Mouse (Mus musculus) intestine, embryonic 16.5 days (tissue): ENCODE data around the gene Astn1. TPM values are rescaled to one million over a fixed set of nuclear protein-coding genes. Genes with fewer than 3 reads are reported as not detected.

Source experiments
- ATAC-seq: fragments of 200-750 bp; cut with Nextera tagmentation; 2 replicates; pipeline ENCODE4 v1.8.0; 2017; ENCODE audit warnings: moderate TSS enrichment, moderate library complexity
- H3K27ac ChIP-seq: fragments of 300-500 bp; sonication (generic); 2 replicates; pipeline ENCODE4 v1.5.1; 2014; ENCODE audit warnings: mild to moderate bottlenecking, low read length
- H3K27me3 ChIP-seq: fragments of 300-500 bp; sonication (generic); replicated peaks from 2 replicates; pipeline ENCODE4 v1.6.1; 2014; ENCODE audit warnings: low read length, control low read depth, mixed read lengths; ENCODE audit not compliant: control insufficient read depth, insufficient read depth
- H3K36me3 ChIP-seq: fragments of 300-500 bp; sonication (generic); 2 replicates; pipeline ENCODE4 v1.6.1; 2014; ENCODE audit warnings: low read length, control low read depth; ENCODE audit not compliant: control insufficient read depth, insufficient read depth
- H3K4me1 ChIP-seq: fragments of 300-500 bp; sonication (generic); 2 replicates; pipeline ENCODE4 v1.6.1; 2014; ENCODE audit warnings: low read length, control low read depth, mixed read lengths; ENCODE audit not compliant: control insufficient read depth, insufficient read depth
- H3K4me2 ChIP-seq: fragments of 300-500 bp; sonication (generic); 2 replicates; pipeline ENCODE4 v1.6.1; 2014; ENCODE audit warnings: low read depth, low read length, control low read depth
- H3K4me3 ChIP-seq: fragments of 300-500 bp; sonication (generic); 2 replicates; pipeline ENCODE4 v1.5.1; 2014; ENCODE audit warnings: mild to moderate bottlenecking, low read length
- H3K9ac ChIP-seq: fragments of 300-500 bp; sonication (generic); 2 replicates; pipeline ENCODE4 v1.6.1; 2014; ENCODE audit warnings: low read depth, low read length
- H3K9me3 ChIP-seq: fragments of 300-500 bp; sonication (generic); 2 replicates; pipeline ENCODE4 v1.6.1; 2016; ENCODE audit warnings: low read length, control low read depth; ENCODE audit not compliant: control insufficient read depth
- WGBS: fragments of 180-500 bp; shearing (Covaris S2); extraction: QIAGEN DNeasy Blood & Tissue Kit; methylation state at CpG from one replicate; pipeline ENCODE4 v1.1.7; 2014; 5-methylcytosine and 5-hydroxymethylcytosine counted together
- polyA plus RNA-seq: library from polyadenylated mRNA; unstranded; fragments of >200 nt; fragmentation: Nextera tagmentation; extraction: Ambion mirVana; gene quantifications from 2 replicates; pipeline ENCODE4 v1.2.1, GENCODE M21; 2015

The Astn1 gene
- polyA plus RNA-seq, 1 experiment from 2014 or later: 0.67 TPM

GRCm38 (mm10) chr1:158405899-158406769, 44.1 kb downstream of the Astn1 start:
- Histone ChIP-seq H3K4me2 (no peak overlapping the region), H3K4me1 (no peaks in the 10 kb centered on the region), H3K4me3 (no peak overlapping the region), H3K9ac (no peak overlapping the region), H3K9me3 (no peaks in the 10 kb centered on the region), H3K27ac (no peak overlapping the region), H3K27me3 (no peaks in the 10 kb centered on the region), H3K36me3 (no peaks in the 10 kb centered on the region)
- ATAC-seq: no peak
- WGBS: 64% methylated on average over 10 of the region's 10 CpGs

- Histone ChIP-seq H3K4me2 (no peak overlapping the region), H3K4me1 (no peaks in the 10 kb centered on the region), H3K36me3 (no peaks in the 10 kb centered on the region), H3K9ac (no peak overlapping the region), H3K9me3 (no peaks in the 10 kb centered on the region), H3K27me3 (no peaks in the 10 kb centered on the region), H3K4me3 (no peak overlapping the region), H3K27ac (no peak overlapping the region)
- no peak for ATAC-seq
- 75% methylated on average over 2 of the region's 2 CpGs for WGBS
These were observed 46.1 kb downstream of the Astn1 start for GRCm38 (mm10) chr1:158408124-158408523.

GRCm38 (mm10) chr1:158411146-158411545, 49.1 kb downstream of the Astn1 start:
- H3K9me3 ChIP-seq: no peaks in the 10 kb centered on the region
- H3K4me3 ChIP-seq: no peak overlapping the region
- no peaks in the 10 kb centered on the region for H3K36me3 ChIP-seq
- ATAC-seq: no peak
- no peak overlapping the region for H3K4me2 ChIP-seq
- H3K27me3 ChIP-seq: no peaks in the 10 kb centered on the region
- WGBS: 66% methylated on average over 3 of the region's 3 CpGs
- H3K4me1 ChIP-seq: no peaks in the 10 kb centered on the region
- no peak overlapping the region for H3K27ac ChIP-seq
- no peak overlapping the region for H3K9ac ChIP-seq

GRCm38 (mm10) chr1:158414198-158414597, 52.1 kb downstream of the Astn1 start:
- H3K9ac ChIP-seq: no peak overlapping the region
- H3K27ac ChIP-seq: no peak overlapping the region
- no peaks in the 10 kb centered on the region for H3K9me3 ChIP-seq
- whole genome bisulfite sequencing: 83% methylated on average over 2 of the region's 2 CpGs
- no peaks in the 10 kb centered on the region for H3K36me3 ChIP-seq
- no peaks in the 10 kb centered on the region for H3K27me3 ChIP-seq
- H3K4me2 ChIP-seq: no peak overlapping the region
- no peak for ATAC-seq
- no peak overlapping the region for H3K4me3 ChIP-seq
- no peaks in the 10 kb centered on the region for H3K4me1 ChIP-seq

GRCm38 (mm10) chr1:158421451-158421850, 59.4 kb downstream of the Astn1 start:
- Histone ChIP-seq H3K9ac (no peak overlapping the region), H3K9me3 (no peaks in the 10 kb centered on the region), H3K36me3 (no peaks in the 10 kb centered on the region), H3K27ac (no peak overlapping the region), H3K4me2 (no peak overlapping the region), H3K27me3 (no peaks in the 10 kb centered on the region), H3K4me1 (no peaks in the 10 kb centered on the region), H3K4me3 (no peak overlapping the region)
- WGBS: 80% methylated on average over 8 of the region's 8 CpGs
- no peak for ATAC-seq

GRCm38 (mm10) chr1:158422739-158423138, 60.7 kb downstream of the Astn1 start:
- 68% methylated on average over 1 of the region's 1 CpGs for WGBS

GRCm38 (mm10) chr1:158446071-158446470, 84.0 kb downstream of the Astn1 start:
- no peak overlapping the region for H3K9ac ChIP-seq
- H3K36me3 ChIP-seq: no peaks in the 10 kb centered on the region
- ATAC-seq: no peak
- no peak overlapping the region for H3K4me3 ChIP-seq
- 71% methylated on average over 1 of the region's 1 CpGs for WGBS
- H3K4me2 ChIP-seq: no peak overlapping the region
- no peaks in the 10 kb centered on the region for H3K4me1 ChIP-seq
- no peaks in the 10 kb centered on the region for H3K27me3 ChIP-seq
- no peaks in the 10 kb centered on the region for H3K9me3 ChIP-seq
- no peak overlapping the region for H3K27ac ChIP-seq

More at GRCm38 (mm10) chr1:158422739-158423138, 60.7 kb downstream of the Astn1 start:
- H3K4me3 ChIP-seq: no peak overlapping the region
- no peak for ATAC-seq
- no peaks in the 10 kb centered on the region for H3K4me1 ChIP-seq
- H3K27ac ChIP-seq: no peak overlapping the region
- H3K4me2 ChIP-seq: no peak overlapping the region
- H3K27me3 ChIP-seq: no peaks in the 10 kb centered on the region
- H3K9me3 ChIP-seq: no peaks in the 10 kb centered on the region
- H3K9ac ChIP-seq: no peak overlapping the region
- no peaks in the 10 kb centered on the region for H3K36me3 ChIP-seq

- ATAC-seq: no peak
- no peaks in the 10 kb centered on the region for H3K4me1 ChIP-seq
- no peaks in the 10 kb centered on the region for H3K27me3 ChIP-seq
- H3K9ac ChIP-seq: no peak overlapping the region
- WGBS: 89% methylated on average over 7 of the region's 7 CpGs
- no peak overlapping the region for H3K4me3 ChIP-seq
- no peak overlapping the region for H3K27ac ChIP-seq
- no peak overlapping the region for H3K4me2 ChIP-seq
- H3K36me3 ChIP-seq: no peaks in the 10 kb centered on the region
- H3K9me3 ChIP-seq: no peaks in the 10 kb centered on the region
These were observed 85.9 kb downstream of the Astn1 start for GRCm38 (mm10) chr1:158447956-158448355.

- no peak overlapping the region for H3K4me3 ChIP-seq
- no peak overlapping the region for H3K4me2 ChIP-seq
- no peak for ATAC-seq
- no peak overlapping the region for H3K27ac ChIP-seq
- no peaks in the 10 kb centered on the region for H3K4me1 ChIP-seq
- no peaks in the 10 kb centered on the region for H3K36me3 ChIP-seq
- H3K9me3 ChIP-seq: no peaks in the 10 kb centered on the region
- H3K9ac ChIP-seq: no peak overlapping the region
- H3K27me3 ChIP-seq: no peaks in the 10 kb centered on the region
These were observed 90.6 kb downstream of the Astn1 start for GRCm38 (mm10) chr1:158452675-158453074.

GRCm38 (mm10) chr1:158453587-158453986, 91.5 kb downstream of the Astn1 start:
- no peak overlapping the region for H3K4me2 ChIP-seq

More at GRCm38 (mm10) chr1:158453587-158453986, 91.5 kb downstream of the Astn1 start:
- no peaks in the 10 kb centered on the region for H3K36me3 ChIP-seq
- H3K9me3 ChIP-seq: no peaks in the 10 kb centered on the region
- 76% methylated on average over 5 of the region's 5 CpGs for WGBS
- no peak overlapping the region for H3K27ac ChIP-seq
- no peak for ATAC-seq
- no peaks in the 10 kb centered on the region for H3K27me3 ChIP-seq
- H3K4me1 ChIP-seq: no peaks in the 10 kb centered on the region
- H3K4me3 ChIP-seq: no peak overlapping the region
- no peak overlapping the region for H3K9ac ChIP-seq
